Mouse (Mus musculus) adrenal gland, postnatal 25 days (tissue): ENCODE measurements at regions not wholly inside any gene's neighbourhood (a gene's known extent, or its start where the extent isn't known, plus 50 kb on each side); places are given as distances from the start of the nearest gene placed in this dataset.

Source experiments
- DNase-seq: peaks from one replicate; pipeline ENCODE4 v3.0.0; 2021; ENCODE audit warnings: mixed read lengths

DNA sequence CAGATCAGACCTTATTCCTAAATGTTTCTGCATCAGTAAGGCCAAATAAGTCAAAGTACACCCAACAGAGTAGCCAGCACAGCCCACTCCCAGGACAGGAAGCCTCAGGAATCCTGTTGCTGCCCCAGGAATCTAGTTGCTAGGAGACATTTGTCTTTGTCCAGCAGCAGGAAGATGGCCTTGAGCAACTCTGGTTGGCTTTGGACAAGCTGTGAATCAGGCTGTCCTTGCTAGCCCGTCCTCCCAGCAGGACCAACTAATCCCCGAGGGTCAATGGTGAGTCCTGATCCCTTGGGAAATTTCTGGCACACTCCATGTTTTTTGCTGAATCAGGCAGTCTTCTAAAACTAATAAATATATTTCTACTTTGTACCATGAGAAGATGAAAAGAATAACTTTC lies 317.1 kb downstream of the Mtx2 start:
- peak; percentile 12 for DNase-seq

GRCm38 (mm10) chr2:75144861-75145260 lies 319.3 kb downstream of the Mtx2 start:
- no peak for DNase-seq

DNA sequence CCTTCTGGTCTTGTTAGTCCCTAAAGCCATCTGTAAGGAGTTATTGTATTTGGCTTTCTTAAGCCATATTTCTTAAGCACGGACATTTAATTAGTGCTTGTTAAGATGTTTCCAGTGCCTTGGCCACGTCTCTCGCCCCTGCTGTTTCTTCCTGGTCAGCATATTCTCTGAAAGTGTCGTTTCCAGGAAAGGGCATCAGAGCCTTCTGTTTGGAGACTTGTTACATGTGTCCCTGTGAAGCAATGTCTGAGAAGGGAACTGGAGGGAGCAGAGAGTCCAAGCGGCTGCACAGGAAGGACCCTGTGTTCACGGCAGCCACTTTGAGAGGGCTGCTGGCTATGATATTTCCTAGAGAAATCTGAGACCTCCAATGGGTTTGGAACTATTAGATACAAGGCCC lies 320.7 kb downstream of the Mtx2 start:
- no peak for DNase-seq

- DNase-seq, result no peak
These were observed 321.8 kb downstream of the Mtx2 start for GRCm38 (mm10) chr2:75147399-75147798.

DNA sequence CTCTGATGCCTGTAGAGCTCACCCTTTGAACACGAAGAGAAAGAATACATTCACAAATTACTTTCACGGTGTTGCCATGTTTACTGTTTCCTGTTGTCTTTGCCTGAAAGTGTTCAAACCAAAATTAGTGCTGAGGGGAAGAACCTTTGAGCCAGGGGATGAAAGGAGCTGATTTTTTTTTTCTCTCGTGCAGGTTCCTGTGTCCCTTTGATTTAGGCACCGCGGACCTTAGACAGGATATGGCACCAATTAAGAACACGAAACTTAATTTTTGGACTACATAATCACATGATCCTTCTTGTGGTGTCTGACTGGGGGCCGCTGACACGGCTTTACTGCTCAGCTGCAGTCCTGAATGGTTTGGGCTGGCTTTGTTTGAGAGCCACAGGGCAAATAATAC lies 322.4 kb downstream of the Mtx2 start:
- no peak for DNase-seq

DNA sequence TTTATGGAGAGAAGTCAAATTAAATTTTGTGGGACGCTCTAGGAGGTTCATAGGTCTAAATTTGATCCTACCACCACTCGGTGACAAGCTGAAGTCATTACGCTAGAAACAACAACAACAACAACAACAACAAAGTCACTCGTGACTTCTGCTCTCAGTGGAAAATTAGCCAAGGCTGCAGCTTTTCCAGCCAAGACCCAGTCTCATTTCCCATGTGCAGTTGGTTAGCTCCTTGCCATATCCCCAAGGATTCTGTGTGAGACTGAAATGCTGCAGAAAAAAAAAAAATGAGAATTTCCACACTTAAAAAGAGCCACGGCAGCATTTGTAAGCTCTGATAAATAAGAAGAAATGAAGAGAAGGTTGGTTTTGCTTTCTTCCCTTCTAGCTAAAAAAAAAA lies 323.4 kb downstream of the Mtx2 start:
- no peak for DNase-seq

GRCm38 (mm10) chr2:75149562-75149961 lies 324.0 kb downstream of the Mtx2 start:
- no peak for DNase-seq

DNA sequence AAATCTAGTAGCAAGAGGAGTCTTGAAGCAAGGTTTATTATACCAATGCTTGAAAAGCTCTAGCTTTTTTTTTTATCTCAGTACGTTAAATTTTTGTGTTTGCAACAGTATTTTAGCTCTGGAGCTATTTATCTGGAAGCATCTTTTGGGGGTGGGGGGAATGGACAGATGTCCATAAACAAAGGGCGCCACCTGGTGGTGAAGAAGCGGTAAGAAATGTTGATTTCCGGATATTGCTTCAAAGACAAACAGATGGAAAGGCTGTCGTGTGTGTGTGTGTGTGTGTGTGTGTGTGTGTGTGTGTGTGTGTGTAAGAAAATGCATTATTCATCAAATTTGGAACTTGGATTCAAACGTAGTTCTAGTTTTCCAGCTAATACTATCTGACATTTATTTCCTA lies 325.4 kb downstream of the Mtx2 start:
- DNase-seq, result peak; percentile 67

DNA sequence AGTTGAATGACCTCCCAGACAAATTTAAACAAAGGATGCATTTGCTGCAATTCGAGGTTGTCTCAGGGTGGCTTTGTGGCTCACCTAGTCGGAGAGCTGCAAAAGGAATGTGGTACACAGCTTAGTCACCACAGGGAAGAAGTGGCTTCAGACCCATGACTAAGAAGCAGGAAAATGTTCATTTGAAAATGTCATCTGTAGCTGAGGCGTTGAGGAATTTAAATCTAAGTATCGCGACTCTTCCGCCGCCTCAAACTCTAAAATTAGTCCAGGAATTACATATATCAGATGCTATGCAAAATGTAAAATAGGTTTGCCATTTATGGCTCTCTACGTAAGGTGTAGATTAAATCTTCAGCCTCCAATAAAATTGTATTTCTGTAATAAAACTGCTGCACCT lies 325.9 kb downstream of the Mtx2 start:
- DNase-seq, result no peak

GRCm38 (mm10) chr2:75152477-75152990 lies 326.9 kb downstream of the Mtx2 start:
- peak; percentile 32 for DNase-seq

DNA sequence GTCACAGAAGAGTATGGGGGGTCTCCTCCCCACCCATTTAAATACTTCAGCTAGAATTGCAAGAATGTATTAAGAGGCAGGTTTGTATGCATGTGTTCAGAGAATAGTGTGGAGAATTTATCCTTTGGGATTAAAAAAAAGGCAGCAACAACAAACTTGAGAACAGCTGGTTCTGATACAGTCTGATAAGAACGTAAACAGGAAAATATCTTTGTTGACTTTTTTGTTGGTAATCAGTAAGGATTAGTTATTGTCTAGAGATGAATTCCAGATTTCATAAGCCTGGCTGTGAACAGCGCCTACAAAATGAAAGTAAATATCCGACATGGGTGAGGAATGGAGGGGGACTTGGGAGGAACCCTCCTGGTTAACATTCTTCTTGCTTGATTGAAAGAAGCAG lies 328.8 kb downstream of the Mtx2 start:
- no peak for DNase-seq

DNA sequence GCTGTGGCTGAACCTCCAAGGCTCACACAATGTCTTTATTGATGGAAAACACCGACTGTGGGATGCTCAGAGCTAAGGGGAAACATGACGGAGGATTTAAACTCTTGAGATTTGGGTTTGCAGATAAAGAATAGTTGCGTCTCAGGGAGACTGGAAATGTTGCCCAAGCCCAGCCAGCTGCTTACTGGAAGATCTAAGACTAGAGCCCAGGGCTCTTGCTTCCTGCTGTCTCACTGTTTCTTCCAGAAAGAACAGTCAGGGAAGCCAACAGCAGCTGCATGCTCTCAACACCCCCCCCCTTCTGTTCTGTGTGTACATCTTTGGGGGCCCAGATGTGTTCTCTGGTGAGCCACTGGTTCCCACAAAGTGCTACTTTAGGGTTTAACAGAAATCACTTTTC lies 333.0 kb downstream of the Mtx2 start:
- no peak for DNase-seq

GRCm38 (mm10) chr2:75161075-75161474 lies 335.5 kb downstream of the Mtx2 start:
- DNase-seq, result no peak

GRCm38 (mm10) chr2:75164987-75165386 lies 339.4 kb downstream of the Mtx2 start:
- no peak for DNase-seq

- no peak for DNase-seq
These were observed 350.7 kb downstream of the Mtx2 start for GRCm38 (mm10) chr2:75176267-75176666.

- no peak for DNase-seq
These were observed 357.7 kb downstream of the Mtx2 start for GRCm38 (mm10) chr2:75183293-75183692.

DNA sequence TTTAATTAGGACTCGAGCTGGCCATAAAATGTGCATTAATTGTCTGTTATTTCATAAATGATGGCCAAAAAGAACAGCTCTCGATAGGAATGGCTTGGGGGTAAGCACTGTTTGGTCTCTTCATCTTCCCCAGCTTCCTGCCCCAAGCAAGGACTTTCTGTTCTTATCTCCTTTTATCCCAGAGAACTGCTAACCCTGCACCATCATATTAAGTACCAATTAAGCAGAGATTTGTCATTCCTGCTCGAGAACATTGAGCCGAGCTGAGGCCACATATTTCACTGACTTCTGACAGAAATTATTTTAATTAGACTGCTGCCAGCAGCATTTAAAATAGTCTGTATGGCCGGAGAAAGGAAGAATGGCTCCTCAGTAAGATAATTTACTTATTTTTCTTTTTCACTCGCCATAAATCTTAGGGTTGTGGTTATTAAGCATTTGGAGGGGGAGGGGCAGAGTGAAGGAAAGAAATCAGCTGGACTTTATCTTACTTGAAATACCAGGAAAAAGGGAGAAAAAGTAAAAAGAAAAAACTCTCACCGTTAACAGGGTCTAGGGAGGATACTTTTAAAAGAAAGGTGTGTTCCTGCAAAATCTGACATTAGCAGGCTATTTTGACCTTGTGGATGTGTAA lies 377.1 kb downstream of the Mtx2 start:
- no peak for DNase-seq

GRCm38 (mm10) chr2:75208821-75209758 lies 383.5 kb downstream of the Mtx2 start:
- DNase-seq, result no peak

GRCm38 (mm10) chr2:75209790-75210583 lies 384.4 kb downstream of the Mtx2 start:
- no peak for DNase-seq

GRCm38 (mm10) chr2:75216931-75217330 lies 391.3 kb downstream of the Mtx2 start:
- DNase-seq, result no peak

GRCm38 (mm10) chr2:75220775-75221359 lies 395.3 kb downstream of the Mtx2 start:
- no peak for DNase-seq

- peak; percentile 20 for DNase-seq
These were observed 398.8 kb downstream of the Mtx2 start for GRCm38 (mm10) chr2:75224443-75224842.
